Mouse (Mus musculus) C2C12 (cell line): ENCODE measurements around the gene Ssbp2.

ENCODE experiments used
- CTCF ChIP-seq: IDR thresholded peaks from one replicate; pipeline ENCODE4 v1.5.1; 2011; ENCODE audit not compliant: control insufficient read depth, insufficient read depth, insufficient read length
- MAX ChIP-seq: IDR thresholded peaks from one replicate; pipeline ENCODE4 v1.6.1; 2011; ENCODE audit warnings: mild to moderate bottlenecking, control low read depth

GRCm38 (mm10) chr13:91462893-91463481, 2.9 kb downstream of the Ssbp2 start:
- TF ChIP-seq CTCF (no peak), MAX (no peak)
